Mouse (Mus musculus) embryonic facial prominence, embryonic 14.5 days (tissue): ENCODE measurements at regions not wholly inside any gene's neighbourhood (a gene's known extent, or its start where the extent isn't known, plus 50 kb on each side); places are given as distances from the start of the nearest gene placed in this dataset.

Source experiments
- ATAC-seq: fragments of 200-750 bp; cut with Nextera tagmentation; 2 replicates; pipeline ENCODE4 v1.8.0; 2017; ENCODE audit warnings: low read depth, moderate number of reproducible peaks, moderate TSS enrichment
- DNase-seq: peaks from one replicate; pipeline ENCODE4 v3.0.0-alpha.2; 2015; ENCODE audit warnings: low spot score
- H3K27ac ChIP-seq: fragments of 300-500 bp; sonication (generic); replicated peaks from 2 replicates; pipeline ENCODE4 v1.5.1; 2014; ENCODE audit warnings: low read depth, mild to moderate bottlenecking, low read length, moderate library complexity
- H3K27me3 ChIP-seq: fragments of 300-500 bp; sonication (generic); replicated peaks from 2 replicates; pipeline ENCODE4 v1.6.1; 2014; ENCODE audit warnings: low read length; ENCODE audit not compliant: control insufficient read depth, insufficient read depth
- H3K36me3 ChIP-seq: fragments of 300-500 bp; sonication (generic); 2 replicates; pipeline ENCODE4 v1.6.1; 2014; ENCODE audit warnings: low read length, mixed read lengths; ENCODE audit not compliant: control insufficient read depth, insufficient read depth
- H3K4me1 ChIP-seq: fragments of 300-500 bp; sonication (generic); 2 replicates; pipeline ENCODE4 v1.6.1; 2014; ENCODE audit warnings: antibody characterized with exemption, low read length; ENCODE audit not compliant: control insufficient read depth, insufficient read depth
- H3K4me2 ChIP-seq: fragments of 300-500 bp; sonication (generic); 2 replicates; pipeline ENCODE4 v1.6.1; 2014; ENCODE audit warnings: low read depth, mild to moderate bottlenecking, low read length, moderate library complexity, mixed read lengths
- H3K4me3 ChIP-seq: fragments of 300-500 bp; sonication (generic); 2 replicates; pipeline ENCODE4 v1.5.1; 2014; ENCODE audit warnings: low read depth, mild to moderate bottlenecking, low read length
- H3K9ac ChIP-seq: fragments of 300-500 bp; sonication (generic); 2 replicates; pipeline ENCODE4 v1.6.1; 2014; ENCODE audit warnings: low read depth, mild to moderate bottlenecking, low read length, moderate library complexity, mixed read lengths
- H3K9me3 ChIP-seq: fragments of 300-500 bp; sonication (generic); 2 replicates; pipeline ENCODE4 v1.6.1; 2016; ENCODE audit warnings: low read length; ENCODE audit not compliant: control insufficient read depth
- WGBS: fragments of 180-500 bp; shearing (Covaris S2); extraction: QIAGEN DNeasy Blood & Tissue Kit; methylation state at CpG from one replicate; pipeline ENCODE4 v1.1.7; 2014; 5-methylcytosine and 5-hydroxymethylcytosine counted together

GRCm38 (mm10) chr16:53480664-53481063 is 1026.8 kb upstream of the Alcam start:
- no peak for ATAC-seq
- Histone ChIP-seq H3K9me3 (no peaks in the 10 kb centered on the region), H3K4me3 (no peak overlapping the region), H3K9ac (no peak overlapping the region), H3K36me3 (no peaks in the 10 kb centered on the region), H3K4me1 (no peaks in the 10 kb centered on the region), H3K27ac (no peak overlapping the region), H3K27me3 (no peaks in the 10 kb centered on the region), H3K4me2 (no peak overlapping the region)
- no peak for DNase-seq

- ATAC-seq: no peak
- DNase-seq: no peak
- Histone ChIP-seq H3K36me3 (no peaks in the 10 kb centered on the region), H3K4me3 (no peak overlapping the region), H3K27ac (no peak overlapping the region), H3K4me1 (no peaks in the 10 kb centered on the region), H3K27me3 (no peaks in the 10 kb centered on the region), H3K9ac (no peak overlapping the region), H3K9me3 (no peaks in the 10 kb centered on the region), H3K4me2 (no peak overlapping the region)
- 78% methylated on average over 4 of the region's 4 CpGs for WGBS
Measured at GRCm38 (mm10) chr16:53439511-53439910, 985.6 kb upstream of the Alcam start.

GRCm38 (mm10) chr16:53418416-53418815 is 964.5 kb upstream of the Alcam start:
- Histone ChIP-seq H3K9ac (no peak overlapping the region), H3K9me3 (no peaks in the 10 kb centered on the region), H3K4me2 (no peak overlapping the region), H3K27me3 (no peaks in the 10 kb centered on the region), H3K36me3 (no peaks in the 10 kb centered on the region), H3K4me1 (no peaks in the 10 kb centered on the region), H3K27ac (no peak overlapping the region), H3K4me3 (no peak overlapping the region)
- 64% methylated on average over 2 of the region's 2 CpGs for WGBS
- peak; percentile 5 for DNase-seq
- no peak for ATAC-seq

GRCm38 (mm10) chr16:53385176-53385575 is 931.3 kb upstream of the Alcam start:
- ATAC-seq (no peak), DNase-seq (no peak)
- Histone ChIP-seq H3K36me3 (no peaks in the 10 kb centered on the region), H3K4me1 (no peaks in the 10 kb centered on the region), H3K4me2 (no peak overlapping the region), H3K9ac (no peak overlapping the region), H3K9me3 (0 out of 2 replicates have a peak, but pooled peaks cover 3% of the 10 kb centered on the region), H3K27ac (no peak overlapping the region), H3K27me3 (no peaks in the 10 kb centered on the region), H3K4me3 (no peak overlapping the region)
- 74% methylated on average over 4 of the region's 4 CpGs for whole genome bisulfite sequencing

GRCm38 (mm10) chr16:53342153-53342552 is 888.3 kb upstream of the Alcam start:
- 77% methylated on average over 3 of the region's 3 CpGs for WGBS
- Histone ChIP-seq H3K9me3 (no peaks in the 10 kb centered on the region), H3K27me3 (no peaks in the 10 kb centered on the region), H3K9ac (no peak overlapping the region), H3K36me3 (no peaks in the 10 kb centered on the region), H3K4me2 (no peak overlapping the region), H3K27ac (no peak overlapping the region), H3K4me1 (no peaks in the 10 kb centered on the region), H3K4me3 (no peak overlapping the region)
- DNase-seq (peak; percentile 10), ATAC-seq (no peak)

- ATAC-seq: no peak
Measured at GRCm38 (mm10) chr16:53326353-53326752, 872.5 kb upstream of the Alcam start.

GRCm38 (mm10) chr16:53292081-53292480 is 838.2 kb upstream of the Alcam start:
- H3K36me3 ChIP-seq: no peaks in the 10 kb centered on the region
- H3K4me2 ChIP-seq: no peak overlapping the region
- no peak for ATAC-seq
- 42% methylated on average over 1 of the region's 1 CpGs for WGBS
- no peak overlapping the region for H3K27ac ChIP-seq
- H3K4me1 ChIP-seq: no peaks in the 10 kb centered on the region
- no peak overlapping the region for H3K4me3 ChIP-seq
- no peaks in the 10 kb centered on the region for H3K9me3 ChIP-seq
- no peaks in the 10 kb centered on the region for H3K27me3 ChIP-seq
- no peak overlapping the region for H3K9ac ChIP-seq
- DNase-seq: no peak

More at GRCm38 (mm10) chr16:53326353-53326752, 872.5 kb upstream of the Alcam start:
- Histone ChIP-seq H3K9ac (no peak overlapping the region), H3K4me2 (no peak overlapping the region), H3K4me1 (no peaks in the 10 kb centered on the region), H3K36me3 (no peaks in the 10 kb centered on the region), H3K9me3 (no peaks in the 10 kb centered on the region), H3K4me3 (no peak overlapping the region), H3K27ac (no peak overlapping the region), H3K27me3 (no peaks in the 10 kb centered on the region)
- DNase-seq: no peak

GRCm38 (mm10) chr16:53282014-53282413 is 828.1 kb upstream of the Alcam start:
- Histone ChIP-seq H3K36me3 (no peaks in the 10 kb centered on the region), H3K9ac (no peak overlapping the region), H3K4me1 (no peaks in the 10 kb centered on the region), H3K27me3 (no peaks in the 10 kb centered on the region), H3K27ac (no peak overlapping the region), H3K9me3 (no peaks in the 10 kb centered on the region), H3K4me2 (no peak overlapping the region), H3K4me3 (no peak overlapping the region)
- ATAC-seq: no peak
- 80% methylated on average over 2 of the region's 2 CpGs for WGBS
- no peak for DNase-seq

GRCm38 (mm10) chr16:53266116-53266515 is 812.2 kb upstream of the Alcam start:
- H3K27ac ChIP-seq: no peak overlapping the region
- no peak overlapping the region for H3K9ac ChIP-seq
- no peak for ATAC-seq
- no peaks in the 10 kb centered on the region for H3K9me3 ChIP-seq
- no peak overlapping the region for H3K4me2 ChIP-seq
- H3K36me3 ChIP-seq: no peaks in the 10 kb centered on the region
- no peaks in the 10 kb centered on the region for H3K27me3 ChIP-seq
- no peak overlapping the region for H3K4me3 ChIP-seq
- no peaks in the 10 kb centered on the region for H3K4me1 ChIP-seq
- 12% methylated on average over 3 of the region's 3 CpGs for WGBS
- DNase-seq: peak; percentile 85
